Mouse (Mus musculus) liver, embryonic 14 days (tissue): ENCODE results near the gene Gm10058. TPM values are rescaled to one million over a fixed set of nuclear protein-coding genes. Genes with fewer than 3 reads are reported as not detected.

Source experiments
- polyA plus RNA-seq: library from polyadenylated mRNA; depleted of rRNA; stranded (reverse); fragments of >200 nt; gene quantifications from 2 replicates; pipeline ENCODE4 v1.2.3, GENCODE M21; 2012; rRNA removed

Gene Gm10058
- polyA plus RNA-seq, result not detected in 2 replicates

DNA sequence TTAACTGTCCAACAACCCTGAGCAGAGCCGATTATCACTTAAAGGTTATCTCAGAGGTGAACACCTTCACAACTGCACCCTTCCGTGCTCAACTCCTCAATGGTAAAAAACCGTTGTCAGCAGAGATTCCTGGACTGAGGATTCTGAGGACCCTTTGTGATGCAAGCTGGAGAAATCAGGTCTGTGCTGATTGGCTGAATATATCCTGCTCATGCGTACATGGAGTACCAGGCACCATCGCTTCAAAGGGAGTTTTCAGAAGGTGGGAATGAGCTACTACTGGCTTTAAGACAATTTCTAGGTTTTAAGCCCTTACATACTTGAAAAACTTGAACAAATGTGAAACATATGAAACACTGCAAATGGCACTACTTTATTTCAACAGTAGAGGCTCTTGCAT lies at the start of gene Gm10058:
TSS of gene Gm10058 (minus strand) at position 101 of the 400 bp plus-strand sequence.

